Mouse (Mus musculus) bone marrow, adult 2 months (tissue): Measurements from ENCODE around the gene 4930402H24Rik. TPM values are rescaled to one million over a fixed set of nuclear protein-coding genes. Genes with fewer than 3 reads are reported as not detected.

Experiments
- H3K27ac ChIP-seq: fragments of 200-500 bp; 2 replicates; pipeline ENCODE4 v1.5.1; 2012; ENCODE audit warnings: low read depth, mild to moderate bottlenecking, control low read depth, inconsistent platforms, low read length; ENCODE audit not compliant: control insufficient read depth, poor library complexity, insufficient read depth
- H3K4me1 ChIP-seq: fragments of 200-500 bp; 2 replicates; pipeline ENCODE4 v1.6.1; 2011; ENCODE audit warnings: low read length; ENCODE audit not compliant: control insufficient read depth, insufficient read depth
- H3K4me3 ChIP-seq: fragments of 200-500 bp; replicated peaks from 2 replicates; pipeline ENCODE3; 2011; ENCODE audit warnings: mild to moderate bottlenecking, low read depth, low read length, control low read depth; ENCODE audit not compliant: control insufficient read depth
- CTCF ChIP-seq: fragments of 200-500 bp; IDR thresholded peaks from 2 replicates; pipeline ENCODE4 v1.5.1; 2011; ENCODE audit warnings: low read length, control low read depth; ENCODE audit not compliant: control insufficient read depth, insufficient read depth
- POLR2A ChIP-seq: fragments of 200-500 bp; IDR thresholded peaks from 2 replicates; pipeline ENCODE4 v1.6.1; 2011; ENCODE audit warnings: low read depth, mild to moderate bottlenecking, control low read depth, low read length, borderline replicate concordance; ENCODE audit not compliant: control insufficient read depth
- WGBS: fragments of 180-500 bp; shearing (Covaris S2); methylation state at CpG from one replicate; pipeline ENCODE4 v1.1.7; 2018; 5-methylcytosine and 5-hydroxymethylcytosine counted together
- polyA plus RNA-seq: library from polyadenylated mRNA; stranded (reverse); fragments of >200 nt; gene quantifications from 2 replicates; pipeline ENCODE4 v1.2.4, GENCODE M21; 2011; ENCODE audit warnings: low replicate concordance; ENCODE audit not compliant: missing spikeins, insufficient read depth, insufficient read length

4930402H24Rik gene
- polyA plus RNA-seq, result 12.9 and 26.6 TPM in 2 replicates

GRCm38 (mm10) chr2:130905751-130906583 lies at the start of gene 4930402H24Rik, which contains the start of gene Atrn:
Gene 4930402H24Rik, minus strand, starts transcription at chr2:130906406.
Gene Atrn, plus strand, starts transcription at chr2:130906495.
- H3K27ac ChIP-seq, result peak within 1 kb of the TSS; percentile 83
- TF ChIP-seq POLR2A (peak; percentile 48; the same call in 1 of the 2 replicates), CTCF (no peak)
- WGBS, result 3% methylated on average over 49 of the region's 50 CpGs

GRCm38 (mm10) chr2:130950548-130950947 lies 44.3 kb upstream of the 4930402H24Rik start:
- H3K4me3 ChIP-seq, result no peak overlapping the region
- no peak overlapping the region for H3K27ac ChIP-seq
- TF ChIP-seq CTCF (peak; percentile 88), POLR2A (no peak)
- H3K4me1 ChIP-seq, result no peaks in the 10 kb centered on the region
- WGBS, result 3% methylated on average over 1 of the region's 1 CpGs

More at GRCm38 (mm10) chr2:130905751-130906583, at the start of gene 4930402H24Rik, which contains the start of gene Atrn:
- Histone ChIP-seq H3K4me1 (no peaks in the 10 kb centered on the region; the same call in 1 of the 2 replicates), H3K4me3 (peak within 1 kb of the TSS; percentile 99)

DNA sequence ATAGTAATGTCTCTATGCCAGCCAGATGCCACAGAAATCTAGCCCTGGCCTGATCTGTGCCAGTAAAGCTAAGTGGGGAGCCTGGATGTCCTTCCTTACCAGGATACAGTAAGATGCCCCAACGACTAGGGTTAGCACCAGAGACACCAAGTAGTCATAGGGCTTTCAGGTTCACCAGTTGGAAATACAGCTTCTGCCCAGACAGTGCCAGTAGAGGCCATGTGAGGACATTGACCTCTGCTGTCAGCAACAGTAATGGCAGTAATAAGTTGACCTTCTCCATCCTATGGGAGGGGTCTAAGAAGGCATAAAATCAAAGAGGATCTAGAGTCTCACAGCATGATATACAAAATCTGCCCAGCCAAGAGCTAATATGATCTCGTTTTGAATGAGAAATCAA lies 43.6 kb upstream of the 4930402H24Rik start:
- Histone ChIP-seq H3K4me3 (no peak overlapping the region), H3K4me1 (no peaks in the 10 kb centered on the region), H3K27ac (no peak overlapping the region)
- WGBS, result 76% methylated on average over 2 of the region's 2 CpGs
- TF ChIP-seq POLR2A, result no peak
- no peak for TF ChIP-seq CTCF

GRCm38 (mm10) chr2:130932865-130933264 lies 26.7 kb upstream of the 4930402H24Rik start:
- 46% methylated on average over 12 of the region's 12 CpGs for WGBS
- Histone ChIP-seq H3K4me3 (peak overlapping the region; percentile 16), H3K27ac (no peak overlapping the region), H3K4me1 (peaks cover 3% of the 10 kb centered on the region)
- TF ChIP-seq CTCF, result no peak
- TF ChIP-seq POLR2A, result no peak

GRCm38 (mm10) chr2:130929994-130930393 lies 23.8 kb upstream of the 4930402H24Rik start:
- peak overlapping the region; percentile 88 for H3K27ac ChIP-seq
- no peak for TF ChIP-seq POLR2A
- no peak for TF ChIP-seq CTCF
- peak overlapping the region; percentile 21 for H3K4me3 ChIP-seq
- WGBS, result 31% methylated on average over 5 of the region's 5 CpGs
- peaks cover 2% of the 10 kb centered on the region for H3K4me1 ChIP-seq

GRCm38 (mm10) chr2:130928530-130928929 lies 22.3 kb upstream of the 4930402H24Rik start:
- TF ChIP-seq POLR2A (no peak), CTCF (no peak)
- Histone ChIP-seq H3K4me3 (no peak overlapping the region), H3K27ac (no peak overlapping the region), H3K4me1 (peaks cover 3% of the 10 kb centered on the region)

DNA sequence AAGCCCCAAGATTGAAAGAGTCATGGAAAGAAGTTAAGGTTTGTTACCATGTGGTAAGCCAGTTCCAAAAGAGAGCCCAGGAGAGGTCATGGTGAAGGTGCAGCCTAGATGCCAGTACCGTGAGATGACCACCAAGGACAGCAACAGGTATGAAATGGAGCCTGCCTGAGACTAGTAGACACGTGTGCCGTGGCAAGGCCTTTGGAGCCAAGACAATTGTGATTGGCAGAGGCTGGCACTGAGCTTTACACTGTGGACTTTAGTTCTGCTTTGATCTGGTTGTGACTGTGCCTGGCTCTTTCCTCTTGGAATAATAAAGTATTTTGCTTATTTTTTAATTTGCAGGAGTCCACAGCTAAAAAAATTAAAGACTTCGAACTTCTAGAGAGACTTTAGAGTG lies 21.8 kb upstream of the 4930402H24Rik start:
- H3K4me1 ChIP-seq, result peaks cover 3% of the 10 kb centered on the region
- H3K27ac ChIP-seq, result no peak overlapping the region
- no peak overlapping the region for H3K4me3 ChIP-seq
- TF ChIP-seq CTCF, result no peak
- TF ChIP-seq POLR2A, result no peak
- 80% methylated on average over 4 of the region's 4 CpGs for WGBS

- 46% methylated on average over 2 of the region's 2 CpGs for WGBS
- Histone ChIP-seq H3K27ac (no peak overlapping the region), H3K4me1 (peaks cover 1% of the 10 kb centered on the region), H3K4me3 (no peak overlapping the region)
- TF ChIP-seq CTCF (no peak), POLR2A (no peak)
Observed at GRCm38 (mm10) chr2:130924950-130925349, 18.7 kb upstream of the 4930402H24Rik start.
